34 mouse cellular contexts compared by ENCODE assay signal in the genomic region with DNA sequence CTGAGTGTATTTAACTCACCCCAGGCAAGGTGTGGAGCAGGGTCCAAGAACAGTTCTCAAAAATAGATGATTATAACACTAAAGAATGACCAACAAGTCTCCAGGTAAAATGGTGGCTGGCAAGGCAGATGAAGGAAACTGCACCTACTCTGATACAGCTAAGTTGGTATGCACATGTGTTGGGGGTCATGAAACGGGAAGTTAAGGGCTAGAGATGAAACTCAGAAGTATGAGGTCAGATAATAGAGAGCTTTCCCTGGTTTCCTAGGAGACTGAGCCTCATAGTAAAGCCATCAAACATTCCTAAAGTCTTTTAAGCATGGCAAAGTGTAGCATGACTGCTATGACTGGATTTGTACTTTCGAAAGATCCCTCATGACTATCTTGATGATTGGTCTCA. TPM values are rescaled to one million over a fixed set of nuclear protein-coding genes. Genes with fewer than 3 reads are reported as not detected.
"Had no signal": no experiment of that assay in that cellular context is flagged by ENCODE, and none has a peak within 500 bp of the region (broad histone marks: within the 10 kb centered on the region; RNA-seq: fewer than 3 reads in every experiment).

No protein-coding gene starts in this region.

- H3K4me3 ChIP-seq: embryonic facial prominence, embryonic 10.5 days; embryonic facial prominence, embryonic 12.5 days; embryonic facial prominence, embryonic 13.5 days; embryonic facial prominence, embryonic 15.5 days; erythroblast, embryonic 14.5 days; forebrain, embryonic 10.5 days; forebrain, embryonic 12.5 days; forebrain, embryonic 13.5 days; forebrain, embryonic 15.5 days; gastrocnemius, adult 2 months; heart, adult 2 months had no signal

- H3K36me3 ChIP-seq: embryonic facial prominence, embryonic 10.5 days; embryonic facial prominence, embryonic 12.5 days; embryonic facial prominence, embryonic 13.5 days; embryonic facial prominence, embryonic 15.5 days; forebrain, embryonic 10.5 days; forebrain, embryonic 12.5 days; forebrain, embryonic 15.5 days had no signal

- H3K9ac ChIP-seq: embryonic facial prominence, embryonic 12.5 days; embryonic facial prominence, embryonic 13.5 days; embryonic facial prominence, embryonic 15.5 days; forebrain, embryonic 12.5 days; forebrain, embryonic 13.5 days; forebrain, embryonic 15.5 days; forebrain, postnatal 0 days had no signal

- H3K27ac ChIP-seq: embryonic facial prominence, embryonic 10.5 days; embryonic facial prominence, embryonic 12.5 days; embryonic facial prominence, embryonic 13.5 days; embryonic facial prominence, embryonic 15.5 days; forebrain, embryonic 10.5 days; forebrain, embryonic 12.5 days; forebrain, embryonic 13.5 days; forebrain, embryonic 15.5 days; gastrocnemius, adult 2 months; heart, adult 2 months had no signal

- H3K9me3 ChIP-seq: embryonic facial prominence, embryonic 10.5 days; embryonic facial prominence, embryonic 12.5 days; embryonic facial prominence, embryonic 13.5 days; embryonic facial prominence, embryonic 15.5 days; forebrain, embryonic 10.5 days; forebrain, embryonic 12.5 days; forebrain, embryonic 13.5 days; forebrain, embryonic 15.5 days had no signal

- DNase-seq: cerebellum, adult 9-11 months; cerebellum, postnatal 10 days; cerebellum, postnatal 14 days; cerebellum, postnatal 25 days; cerebellum, postnatal 36 days; embryo, embryonic 11 days; forebrain, postnatal 0 days; gastrocnemius, adult 2 months; gastrocnemius, postnatal 10 days; gastrocnemius, postnatal 14 days; gastrocnemius, postnatal 25 days; gastrocnemius, postnatal 36 days; heart, adult 11 months; heart, adult 18-20 months; heart, adult 2 months had no signal

- H3K4me1 ChIP-seq: embryonic facial prominence, embryonic 10.5 days; embryonic facial prominence, embryonic 12.5 days; embryonic facial prominence, embryonic 13.5 days; embryonic facial prominence, embryonic 15.5 days; forebrain, embryonic 13.5 days; forebrain, embryonic 15.5 days had no signal

- H3K27me3 ChIP-seq: embryonic facial prominence, embryonic 15.5 days; forebrain, embryonic 13.5 days; forebrain, embryonic 15.5 days had no signal

- H3K4me2 ChIP-seq: embryonic facial prominence, embryonic 12.5 days; embryonic facial prominence, embryonic 13.5 days; embryonic facial prominence, embryonic 15.5 days; forebrain, embryonic 12.5 days; forebrain, embryonic 13.5 days; forebrain, embryonic 15.5 days had no signal

- ATAC-seq: forebrain, embryonic 13.5 days; forebrain, embryonic 14.5 days; forebrain, embryonic 15.5 days; forebrain, embryonic 16.5 days; forebrain, postnatal 0 days had no signal

RNA-seq across cellular contexts. Expression of a gene that starts 2.4 kb away (rescaled TPM):
- total RNA-seq: common myeloid progenitor, adult 5-6 weeks; gastrocnemius, adult 2 months; gastrocnemius, postnatal 25 days; gastrocnemius, postnatal 36 days; granulocyte monocyte progenitor cell, adult 5-6 weeks; heart, adult 18-20 months; heart, adult 2 months; heart, adult 8-10 months had no signal
- polyA plus RNA-seq: embryonic facial prominence, embryonic 11.5 days; embryonic facial prominence, embryonic 13.5 days; erythroblast, embryonic 14.5 days had no signal

RNA-seq across cellular contexts. Expression of a gene that starts 20.9 kb away (rescaled TPM):
- total RNA-seq: common myeloid progenitor, adult 5-6 weeks; forebrain, postnatal 0 days; gastrocnemius, adult 18-20 months; gastrocnemius, adult 2 months; gastrocnemius, adult 8-10 months; gastrocnemius, postnatal 25 days; gastrocnemius, postnatal 36 days; granulocyte monocyte progenitor cell, adult 5-6 weeks; heart, adult 18-20 months; heart, adult 2 months; heart, adult 8-10 months had no signal
- polyA plus RNA-seq: cortical plate, adult 2 months; embryonic facial prominence, embryonic 11.5 days; embryonic facial prominence, embryonic 12.5 days; embryonic facial prominence, embryonic 13.5 days; erythroblast, embryonic 14.5 days; forebrain, embryonic 11.5 days; forebrain, embryonic 12.5 days; forebrain, embryonic 13.5 days; forebrain, embryonic 14.5 days; forebrain, embryonic 15.5 days; forebrain, embryonic 16.5 days; forebrain, postnatal 0 days; heart, adult 2 months had no signal
